Mouse (Mus musculus) heart, embryonic 12.5 days (tissue): ENCODE data around the gene Fam20b. TPM values are rescaled to one million over a fixed set of nuclear protein-coding genes. Genes with fewer than 3 reads are reported as not detected.

ENCODE experiments used
- ATAC-seq: fragments of 200-750 bp; cut with Nextera tagmentation; 2 replicates; pipeline ENCODE4 v1.8.0; 2017; ENCODE audit warnings: moderate TSS enrichment, moderate library complexity; ENCODE audit not compliant: insufficient number of reproducible peaks, low FRiP score
- H3K27ac ChIP-seq: fragments of 300-500 bp; sonication (generic); 2 replicates; pipeline ENCODE4 v1.5.1; 2016; ENCODE audit warnings: mild to moderate bottlenecking, moderate library complexity; ENCODE audit not compliant: poor library complexity, severe bottlenecking
- H3K27me3 ChIP-seq: fragments of 300-500 bp; sonication (generic); replicated peaks from 2 replicates; pipeline ENCODE4 v1.6.1; 2016; ENCODE audit warnings: mild to moderate bottlenecking, moderate library complexity
- H3K36me3 ChIP-seq: fragments of 300-500 bp; sonication (generic); 2 replicates; pipeline ENCODE4 v1.6.1; 2016; ENCODE audit warnings: mild to moderate bottlenecking, moderate library complexity
- H3K4me1 ChIP-seq: fragments of 300-500 bp; sonication (generic); replicated peaks from 2 replicates; pipeline ENCODE4 v1.6.1; 2016; ENCODE audit warnings: mild to moderate bottlenecking
- H3K4me2 ChIP-seq: fragments of 300-500 bp; sonication (generic); 2 replicates; pipeline ENCODE4 v1.6.1; 2016; ENCODE audit warnings: mild to moderate bottlenecking, moderate library complexity
- H3K4me3 ChIP-seq: fragments of 300-500 bp; sonication (generic); 2 replicates; pipeline ENCODE4 v1.5.1; 2016; ENCODE audit warnings: mild to moderate bottlenecking
- H3K9ac ChIP-seq: fragments of 300-500 bp; sonication (generic); 2 replicates; pipeline ENCODE4 v1.6.1; 2016; ENCODE audit warnings: mild to moderate bottlenecking, moderate library complexity
- H3K9me3 ChIP-seq: fragments of 300-500 bp; sonication (generic); replicated peaks from 2 replicates; pipeline ENCODE4 v1.6.1; 2016; ENCODE audit warnings: mild to moderate bottlenecking, moderate library complexity
- WGBS: fragments of 180-500 bp; shearing (Covaris S2); methylation state at CpG from one replicate; pipeline ENCODE4 v1.1.7; 2016; 5-methylcytosine and 5-hydroxymethylcytosine counted together
- polyA plus RNA-seq: library from polyadenylated mRNA; unstranded; fragments of >200 nt; fragmentation: Nextera tagmentation; extraction: Ambion mirVana; gene quantifications from 2 replicates; pipeline ENCODE4 v1.2.1, GENCODE M21; 2016

The Fam20b gene
- 30.2 and 32.4 TPM in 2 replicates for polyA plus RNA-seq

DNA sequence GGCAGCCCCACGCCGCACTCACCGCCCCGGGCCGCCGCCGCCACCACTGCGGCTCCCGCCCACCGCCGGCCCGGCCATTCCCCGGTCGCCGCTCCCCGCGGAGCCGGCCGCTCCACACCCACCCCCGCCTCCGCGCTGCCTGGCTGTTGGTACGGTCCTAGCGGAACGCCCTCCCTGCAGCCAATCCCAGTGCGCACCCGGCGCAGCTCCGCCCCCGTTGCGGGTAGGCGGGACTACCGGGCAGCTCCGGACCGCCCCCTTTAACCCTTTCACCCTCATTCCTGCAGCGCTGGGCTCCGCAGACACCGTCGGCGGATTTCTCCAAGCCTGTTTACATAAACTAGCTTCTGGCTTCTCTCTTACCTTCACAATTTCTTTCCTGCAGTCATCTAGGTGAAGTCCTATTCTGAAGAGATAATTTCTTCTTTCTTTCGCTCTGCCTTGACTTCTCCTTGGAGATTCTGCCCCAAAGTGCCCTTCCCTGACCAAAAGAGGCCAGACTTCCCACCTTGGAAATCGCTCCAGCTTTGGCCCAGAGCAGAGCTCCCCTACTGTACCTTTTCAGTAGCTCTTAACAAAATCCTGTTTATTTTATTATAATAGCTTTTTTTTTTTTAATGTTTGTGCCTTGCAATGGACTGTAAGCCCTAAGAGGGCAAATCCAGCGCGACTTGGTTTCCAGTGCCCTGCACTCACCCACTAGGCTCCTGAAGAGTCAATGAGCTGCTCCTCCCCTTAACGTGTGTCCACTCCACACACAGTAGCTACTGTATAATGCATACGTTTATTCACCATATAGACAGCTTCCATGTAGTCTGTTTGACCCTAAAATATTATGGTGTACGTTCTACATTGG is at the start of gene Fam20b:
Fam20b (minus strand) TSS at position 137 of the 856 bp plus-strand sequence.
- H3K9ac ChIP-seq, result peak within 1 kb of the TSS; percentile 83

DNA sequence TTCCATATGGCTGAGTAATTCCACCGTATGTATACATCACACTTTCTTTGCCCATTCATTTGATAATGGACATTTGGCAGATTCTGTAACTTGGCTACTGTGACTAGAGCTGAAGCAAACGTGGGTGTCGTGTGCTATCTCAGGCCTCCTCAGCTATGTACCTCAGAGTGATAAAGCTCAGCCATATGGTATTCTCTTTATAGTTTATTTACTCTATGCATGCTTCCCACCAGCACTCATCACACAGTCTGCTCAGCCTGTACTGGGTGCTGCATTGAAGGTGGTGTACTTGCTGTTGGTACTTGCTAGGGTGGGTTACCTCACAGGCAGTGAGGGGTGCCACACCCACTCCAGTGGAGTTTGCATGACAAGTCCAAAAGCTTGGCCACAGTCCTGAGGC is 46.4 kb upstream of the Fam20b start:
- Histone ChIP-seq H3K36me3 (no peaks in the 10 kb centered on the region), H3K27me3 (no peaks in the 10 kb centered on the region), H3K9ac (no peak overlapping the region), H3K4me2 (no peak overlapping the region), H3K4me3 (no peak overlapping the region), H3K27ac (no peak overlapping the region), H3K4me1 (peaks cover 8% of the 10 kb centered on the region; the same call in 1 of the 2 replicates), H3K9me3 (peaks cover 23% of the 10 kb centered on the region)
- WGBS, result 75% methylated on average over 3 of the region's 3 CpGs
- ATAC-seq, result no peak

More for the DNA sequence above, at the start of gene Fam20b:
- peaks cover 20% of the 10 kb centered on the region for H3K27me3 ChIP-seq
- WGBS, result under 1% methylated on average over 44 of the region's 47 CpGs
- H3K4me2 ChIP-seq, result peak within 1 kb of the TSS; percentile 85
- peaks cover 19% of the 10 kb centered on the region for H3K4me1 ChIP-seq
- peak within 1 kb of the TSS; percentile 77 for H3K4me3 ChIP-seq
- ATAC-seq, result peak; percentile 98
- H3K27ac ChIP-seq, result peak within 1 kb of the TSS; percentile 89
- peaks cover 5% of the 10 kb centered on the region; the same call in 1 of the 2 replicates for H3K36me3 ChIP-seq
- no peaks in the 10 kb centered on the region for H3K9me3 ChIP-seq

DNA sequence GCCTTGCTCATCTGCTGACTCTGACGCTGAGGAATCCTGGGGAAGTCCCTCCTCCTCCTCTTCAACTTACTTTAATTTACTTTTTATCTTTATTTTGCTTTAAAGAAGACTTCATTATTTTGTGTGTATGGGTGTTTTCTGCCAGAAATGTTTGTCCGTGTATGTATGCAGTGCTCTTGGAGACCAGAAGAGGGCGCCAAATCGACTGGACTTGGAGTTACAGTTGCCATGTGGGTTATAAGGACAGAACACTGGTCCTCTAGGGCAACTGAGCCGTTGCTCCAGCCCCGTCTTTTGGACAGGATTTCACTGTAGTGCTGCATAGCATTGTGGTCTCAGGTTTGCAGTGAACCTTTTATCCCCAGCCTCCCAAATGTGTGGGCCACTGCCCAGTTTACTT is 45.7 kb upstream of the Fam20b start:
- no peak overlapping the region for H3K9ac ChIP-seq
- H3K4me3 ChIP-seq, result no peak overlapping the region
- peaks cover 6% of the 10 kb centered on the region; the same call in 1 of the 2 replicates for H3K4me1 ChIP-seq
- H3K27ac ChIP-seq, result no peak overlapping the region
- 61% methylated on average over 6 of the region's 6 CpGs for WGBS
- ATAC-seq, result no peak
- no peak overlapping the region for H3K4me2 ChIP-seq
- H3K36me3 ChIP-seq, result no peaks in the 10 kb centered on the region
- peaks cover 23% of the 10 kb centered on the region for H3K9me3 ChIP-seq
- no peaks in the 10 kb centered on the region for H3K27me3 ChIP-seq

DNA sequence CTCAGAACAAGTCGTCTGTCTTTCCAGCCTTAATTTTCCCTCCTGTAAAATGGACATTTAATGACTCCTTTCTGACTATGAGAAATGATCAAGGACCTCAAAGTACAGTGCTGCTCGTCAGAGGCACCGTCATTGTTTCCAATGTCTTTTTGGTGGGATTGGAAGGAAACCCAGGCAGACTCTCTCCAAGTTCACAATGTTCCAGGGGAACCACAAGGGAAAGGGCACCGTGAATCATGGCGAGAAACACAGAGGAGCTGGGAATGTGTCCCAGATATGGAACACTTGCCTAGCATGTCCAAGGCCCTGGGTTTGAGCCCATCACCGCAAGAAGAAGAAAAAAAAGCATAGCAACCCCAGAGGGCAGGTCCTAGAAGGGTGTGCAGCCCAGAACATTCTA is 44.4 kb upstream of the Fam20b start:
- 88% methylated on average over 6 of the region's 6 CpGs for WGBS
- H3K9ac ChIP-seq, result no peak overlapping the region
- H3K9me3 ChIP-seq, result peaks cover 23% of the 10 kb centered on the region
- H3K36me3 ChIP-seq, result no peaks in the 10 kb centered on the region
- H3K4me3 ChIP-seq, result no peak overlapping the region
- H3K4me2 ChIP-seq, result no peak overlapping the region
- no peaks in the 10 kb centered on the region for H3K27me3 ChIP-seq
- no peak for ATAC-seq
- no peak overlapping the region for H3K27ac ChIP-seq
- H3K4me1 ChIP-seq, result peaks cover 3% of the 10 kb centered on the region; the same call in 1 of the 2 replicates

GRCm38 (mm10) chr1:156761430-156761801 is 42.5 kb upstream of the Fam20b start:
- H3K27me3 ChIP-seq, result no peaks in the 10 kb centered on the region
- no peak overlapping the region for H3K9ac ChIP-seq
- peaks cover 3% of the 10 kb centered on the region; the same call in 1 of the 2 replicates for H3K4me1 ChIP-seq
- no peak overlapping the region for H3K27ac ChIP-seq
- H3K36me3 ChIP-seq, result no peaks in the 10 kb centered on the region
- 60% methylated on average over 10 of the region's 10 CpGs for WGBS
- no peak overlapping the region for H3K4me3 ChIP-seq
- no peak for ATAC-seq
- no peak overlapping the region for H3K4me2 ChIP-seq
- H3K9me3 ChIP-seq, result peaks cover 10% of the 10 kb centered on the region

GRCm38 (mm10) chr1:156760549-156761429 is 41.9 kb upstream of the Fam20b start:
- H3K4me2 ChIP-seq, result no peak overlapping the region
- H3K27ac ChIP-seq, result no peak overlapping the region

DNA sequence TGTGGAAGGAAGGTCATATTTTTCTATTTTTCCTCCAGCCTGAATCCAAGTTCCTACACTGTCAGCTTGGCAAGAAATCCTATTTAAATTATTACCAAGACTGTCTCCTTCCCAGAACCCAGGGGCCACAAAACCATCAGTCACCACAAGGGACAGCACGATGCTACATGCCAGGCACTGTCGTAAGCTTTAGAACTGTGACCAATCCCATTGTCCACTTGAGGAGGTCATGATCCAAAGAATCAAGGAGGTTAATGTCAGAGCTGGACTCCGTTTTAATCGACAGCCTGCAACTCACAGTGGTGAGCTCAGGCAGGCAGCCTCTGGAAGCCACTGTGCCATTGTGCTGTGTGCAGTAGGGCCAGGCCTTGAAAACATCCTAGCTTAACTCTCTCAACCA is 39.4 kb upstream of the Fam20b start:
- Histone ChIP-seq H3K9me3 (no peaks in the 10 kb centered on the region), H3K4me2 (no peak overlapping the region), H3K9ac (no peak overlapping the region), H3K27me3 (0 out of 2 replicates have a peak, but pooled peaks cover 4% of the 10 kb centered on the region), H3K27ac (no peak overlapping the region), H3K36me3 (no peaks in the 10 kb centered on the region), H3K4me3 (no peak overlapping the region), H3K4me1 (peaks cover 11% of the 10 kb centered on the region)
- no peak for ATAC-seq
- 68% methylated on average over 4 of the region's 4 CpGs for WGBS

More at GRCm38 (mm10) chr1:156760549-156761429, 41.9 kb upstream of the Fam20b start:
- Histone ChIP-seq H3K9ac (no peak overlapping the region), H3K4me1 (peaks cover 3% of the 10 kb centered on the region; the same call in 1 of the 2 replicates), H3K27me3 (0 out of 2 replicates have a peak, but pooled peaks cover 3% of the 10 kb centered on the region), H3K36me3 (no peaks in the 10 kb centered on the region), H3K4me3 (no peak overlapping the region), H3K9me3 (peaks cover 8% of the 10 kb centered on the region; the same call in 1 of the 2 replicates)
- no peak for ATAC-seq
- WGBS, result 72% methylated on average over 13 of the region's 13 CpGs

GRCm38 (mm10) chr1:156754608-156755413 is 35.9 kb upstream of the Fam20b start:
- H3K27ac ChIP-seq, result no peak overlapping the region
- no peak for ATAC-seq
- H3K4me2 ChIP-seq, result no peak overlapping the region
- H3K9me3 ChIP-seq, result no peaks in the 10 kb centered on the region
- H3K27me3 ChIP-seq, result 0 out of 2 replicates have a peak, but pooled peaks cover 4% of the 10 kb centered on the region
- peaks cover 11% of the 10 kb centered on the region for H3K4me1 ChIP-seq
- H3K4me3 ChIP-seq, result no peak overlapping the region
- H3K9ac ChIP-seq, result no peak overlapping the region; the same call in 1 of the 2 replicates
- 59% methylated on average over 15 of the region's 15 CpGs for WGBS
- no peaks in the 10 kb centered on the region for H3K36me3 ChIP-seq

DNA sequence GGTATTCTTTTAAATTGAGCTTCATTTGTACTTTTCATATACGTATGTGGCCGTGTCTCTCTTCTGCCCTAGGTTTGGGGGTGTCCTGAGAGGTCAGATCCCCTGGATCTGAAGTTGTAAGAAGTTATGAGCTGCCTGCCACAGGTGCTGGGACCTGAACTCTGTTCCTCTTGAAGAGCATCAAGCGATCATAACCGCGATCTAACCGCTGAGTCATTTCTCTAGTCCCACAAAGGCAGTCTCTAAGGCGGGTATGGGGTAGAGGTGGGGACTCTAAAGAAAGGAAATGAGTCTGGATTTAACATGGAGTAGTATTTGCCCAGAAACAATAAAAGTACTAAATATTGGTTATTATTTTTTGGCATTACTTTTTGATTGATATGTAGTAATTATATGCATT is 34.1 kb upstream of the Fam20b start:
- no peak overlapping the region for H3K4me3 ChIP-seq
- H3K9me3 ChIP-seq, result no peaks in the 10 kb centered on the region
- no peaks in the 10 kb centered on the region for H3K36me3 ChIP-seq
- H3K4me2 ChIP-seq, result peak overlapping the region; percentile 60; the same call in 1 of the 2 replicates
- H3K4me1 ChIP-seq, result peaks cover 17% of the 10 kb centered on the region
- no peak overlapping the region for H3K9ac ChIP-seq
- no peak for ATAC-seq
- H3K27me3 ChIP-seq, result 0 out of 2 replicates have a peak, but pooled peaks cover 4% of the 10 kb centered on the region
- 81% methylated on average over 7 of the region's 7 CpGs for WGBS
- H3K27ac ChIP-seq, result no peak overlapping the region

DNA sequence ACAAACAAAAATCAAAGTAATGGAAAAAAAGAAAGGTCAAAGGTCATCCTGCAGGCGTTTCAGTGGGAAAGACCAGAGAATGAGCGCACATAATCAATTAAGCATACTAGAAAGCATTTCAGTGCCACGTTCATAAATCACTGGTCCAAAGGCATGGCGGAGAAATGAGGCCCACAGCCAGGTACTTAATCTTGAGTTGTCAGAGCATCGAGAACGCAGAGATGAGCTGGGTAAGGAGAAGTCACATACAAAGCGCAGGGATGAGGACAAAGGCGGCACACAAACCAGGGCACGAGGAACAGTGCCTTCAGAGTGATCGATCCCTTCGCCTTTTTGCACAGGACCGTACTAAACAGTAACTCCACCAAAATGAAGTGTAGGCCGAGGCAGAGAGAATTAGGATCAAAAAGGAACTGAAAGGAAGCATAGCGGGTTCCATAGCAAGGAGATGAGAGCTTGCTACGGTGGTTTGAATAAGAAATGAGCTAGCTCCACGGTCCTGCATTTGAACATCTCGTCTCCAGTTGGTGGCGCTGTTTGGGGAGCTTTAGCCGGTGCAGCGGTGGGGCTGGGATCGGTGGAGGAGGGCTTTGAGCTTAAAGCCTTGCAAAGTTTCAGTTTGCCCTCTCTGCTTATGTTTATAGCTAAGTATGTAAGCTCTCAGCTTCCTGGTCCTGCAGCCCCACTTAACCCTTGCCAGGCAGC is 33.3 kb upstream of the Fam20b start:
- Histone ChIP-seq H3K36me3 (no peaks in the 10 kb centered on the region), H3K27me3 (0 out of 2 replicates have a peak, but pooled peaks cover 4% of the 10 kb centered on the region), H3K4me2 (peak overlapping the region; percentile 60), H3K4me1 (peaks cover 17% of the 10 kb centered on the region), H3K9ac (peak overlapping the region; percentile 13; the same call in 1 of the 2 replicates), H3K27ac (no peak overlapping the region), H3K9me3 (no peaks in the 10 kb centered on the region), H3K4me3 (peak overlapping the region; percentile 26; the same call in 1 of the 2 replicates)
- ATAC-seq, result peak; percentile 64
- 21% methylated on average over 21 of the region's 21 CpGs for WGBS
